Mouse (Mus musculus) hindbrain, embryonic 16.5 days (tissue): Measurements from ENCODE around the gene Mat2b. TPM values are rescaled to one million over a fixed set of nuclear protein-coding genes. Genes with fewer than 3 reads are reported as not detected.

ENCODE experiments used
- ATAC-seq: fragments of 200-750 bp; cut with Nextera tagmentation; 2 replicates; pipeline ENCODE4 v1.8.0; 2017; ENCODE audit warnings: moderate TSS enrichment, moderate library complexity
- H3K27ac ChIP-seq: fragments of 300-500 bp; sonication (generic); 2 replicates; pipeline ENCODE4 v1.5.1; 2014; ENCODE audit warnings: low read depth, mild to moderate bottlenecking, control low read depth, low read length, moderate library complexity
- H3K27me3 ChIP-seq: fragments of 300-500 bp; sonication (generic); replicated peaks from 2 replicates; pipeline ENCODE4 v1.6.1; 2014; ENCODE audit warnings: low read length; ENCODE audit not compliant: control insufficient read depth, insufficient read depth
- H3K36me3 ChIP-seq: fragments of 300-500 bp; sonication (generic); 2 replicates; pipeline ENCODE4 v1.6.1; 2014; ENCODE audit warnings: mild to moderate bottlenecking, low read length, moderate library complexity, mixed read lengths; ENCODE audit not compliant: control insufficient read depth, insufficient read depth
- H3K4me1 ChIP-seq: fragments of 300-500 bp; sonication (generic); 2 replicates; pipeline ENCODE4 v1.6.1; 2014; ENCODE audit warnings: low read depth, low read length; ENCODE audit not compliant: control insufficient read depth, insufficient read depth
- H3K4me2 ChIP-seq: fragments of 300-500 bp; sonication (generic); 2 replicates; pipeline ENCODE4 v1.6.1; 2014; ENCODE audit warnings: mild to moderate bottlenecking, low read length, control low read depth, moderate library complexity
- H3K4me3 ChIP-seq: fragments of 300-500 bp; sonication (generic); 2 replicates; pipeline ENCODE4 v1.5.1; 2014; ENCODE audit warnings: mild to moderate bottlenecking, low read length, control low read depth, moderate library complexity
- H3K9ac ChIP-seq: fragments of 300-500 bp; sonication (generic); 2 replicates; pipeline ENCODE4 v1.6.1; 2014; ENCODE audit warnings: low read depth, mild to moderate bottlenecking, control low read depth, low read length, moderate library complexity
- H3K9me3 ChIP-seq: fragments of 300-500 bp; sonication (generic); 2 replicates; pipeline ENCODE4 v1.6.1; 2014; ENCODE audit warnings: mild to moderate bottlenecking, low read length, moderate library complexity; ENCODE audit not compliant: control insufficient read depth
- WGBS: fragments of 180-500 bp; shearing (Covaris S2); extraction: QIAGEN DNeasy Blood & Tissue Kit; methylation state at CpG from one replicate; pipeline ENCODE4 v1.1.7; 2014; 5-methylcytosine and 5-hydroxymethylcytosine counted together
- polyA plus RNA-seq: library from polyadenylated mRNA; unstranded; fragments of >200 nt; fragmentation: Nextera tagmentation; extraction: Ambion mirVana; gene quantifications from 2 replicates; pipeline ENCODE4 v1.2.1, GENCODE M21; 2015

Mat2b gene
- polyA plus RNA-seq = 57.8 and 59.0 TPM in 2 replicates

DNA sequence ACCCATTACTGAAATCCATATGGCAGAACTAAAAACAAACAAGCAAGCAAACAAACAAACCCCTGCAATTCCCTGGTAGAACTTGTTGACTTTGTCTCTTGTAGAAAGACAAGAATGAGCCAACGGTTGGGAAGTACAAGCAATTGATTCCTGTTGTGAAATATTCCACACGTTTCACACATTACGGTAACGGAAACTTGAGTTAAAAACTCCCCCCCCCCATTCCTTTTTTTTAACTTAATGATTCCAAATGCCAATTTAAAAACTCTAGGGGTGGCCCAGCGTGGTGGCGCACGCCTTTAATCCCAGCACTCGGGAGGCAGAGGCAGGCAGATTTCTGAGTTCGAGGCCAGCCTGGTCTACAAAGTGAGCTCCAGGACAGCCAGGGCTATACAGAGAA, at the start of gene Mat2b:
TSS of gene Mat2b (minus strand) at position 101 of the 400 bp plus-strand sequence.
- H3K4me1 ChIP-seq = peaks cover 24% of the 10 kb centered on the region
- peak within 1 kb of the TSS; percentile 83 for H3K27ac ChIP-seq
- H3K4me2 ChIP-seq = peak within 1 kb of the TSS; percentile 97
- peak within 1 kb of the TSS; percentile 83 for H3K4me3 ChIP-seq
- ATAC-seq = no peak
- peak within 1 kb of the TSS; percentile 63 for H3K9ac ChIP-seq
- H3K36me3 ChIP-seq = no peaks in the 10 kb centered on the region
- WGBS = 81% methylated on average over 9 of the region's 9 CpGs
- no peaks in the 10 kb centered on the region for H3K9me3 ChIP-seq
- no peaks in the 10 kb centered on the region for H3K27me3 ChIP-seq

GRCm38 (mm10) chr11:40744348-40744747, 49.3 kb upstream of the Mat2b start:
- Histone ChIP-seq H3K4me2 (no peak overlapping the region), H3K9ac (no peak overlapping the region), H3K4me3 (no peak overlapping the region), H3K36me3 (peaks cover 5% of the 10 kb centered on the region; the same call in 1 of the 2 replicates), H3K27ac (no peak overlapping the region), H3K4me1 (no peaks in the 10 kb centered on the region), H3K27me3 (no peaks in the 10 kb centered on the region), H3K9me3 (no peaks in the 10 kb centered on the region)
- 81% methylated on average over 3 of the region's 3 CpGs for WGBS
- no peak for ATAC-seq

GRCm38 (mm10) chr11:40741605-40742262, 46.7 kb upstream of the Mat2b start:
- 93% methylated on average over 12 of the region's 12 CpGs for WGBS
- Histone ChIP-seq H3K27me3 (no peaks in the 10 kb centered on the region), H3K9ac (no peak overlapping the region), H3K4me2 (no peak overlapping the region), H3K9me3 (no peaks in the 10 kb centered on the region), H3K36me3 (peaks cover 19% of the 10 kb centered on the region), H3K4me3 (no peak overlapping the region), H3K4me1 (no peaks in the 10 kb centered on the region), H3K27ac (no peak overlapping the region)
- ATAC-seq = no peak

DNA sequence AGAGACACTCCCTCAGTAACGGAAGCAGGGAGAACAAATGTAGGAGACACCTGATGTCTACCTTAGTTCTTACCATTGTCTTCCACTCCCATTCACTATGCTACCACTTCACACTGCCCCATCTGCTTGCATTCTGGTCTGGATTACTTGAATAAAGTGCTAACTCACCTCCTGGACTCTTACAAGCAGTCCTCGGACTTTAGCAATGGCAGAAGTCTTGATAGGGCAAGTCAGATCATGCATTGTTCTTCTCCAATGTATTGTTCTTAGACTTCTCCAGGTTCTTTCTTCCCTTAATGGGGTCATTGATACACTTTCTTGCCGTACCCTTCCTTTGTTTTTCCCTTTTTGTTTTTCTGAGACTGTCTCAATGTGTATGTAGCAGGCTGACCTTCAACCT, 42.4 kb upstream of the Mat2b start:
- no peak for ATAC-seq
- WGBS = 88% methylated on average over 3 of the region's 3 CpGs

GRCm38 (mm10) chr11:40734251-40734752, 39.3 kb upstream of the Mat2b start:
- no peak for ATAC-seq
- H3K9me3 ChIP-seq = no peaks in the 10 kb centered on the region
- WGBS = 4% methylated on average over 11 of the region's 11 CpGs

More for the DNA sequence above, 42.4 kb upstream of the Mat2b start:
- no peak overlapping the region for H3K4me3 ChIP-seq
- no peak overlapping the region for H3K9ac ChIP-seq
- H3K36me3 ChIP-seq = peaks cover 23% of the 10 kb centered on the region
- H3K4me1 ChIP-seq = peaks cover 16% of the 10 kb centered on the region
- H3K9me3 ChIP-seq = no peaks in the 10 kb centered on the region
- no peak overlapping the region for H3K4me2 ChIP-seq
- no peaks in the 10 kb centered on the region for H3K27me3 ChIP-seq
- H3K27ac ChIP-seq = no peak overlapping the region

DNA sequence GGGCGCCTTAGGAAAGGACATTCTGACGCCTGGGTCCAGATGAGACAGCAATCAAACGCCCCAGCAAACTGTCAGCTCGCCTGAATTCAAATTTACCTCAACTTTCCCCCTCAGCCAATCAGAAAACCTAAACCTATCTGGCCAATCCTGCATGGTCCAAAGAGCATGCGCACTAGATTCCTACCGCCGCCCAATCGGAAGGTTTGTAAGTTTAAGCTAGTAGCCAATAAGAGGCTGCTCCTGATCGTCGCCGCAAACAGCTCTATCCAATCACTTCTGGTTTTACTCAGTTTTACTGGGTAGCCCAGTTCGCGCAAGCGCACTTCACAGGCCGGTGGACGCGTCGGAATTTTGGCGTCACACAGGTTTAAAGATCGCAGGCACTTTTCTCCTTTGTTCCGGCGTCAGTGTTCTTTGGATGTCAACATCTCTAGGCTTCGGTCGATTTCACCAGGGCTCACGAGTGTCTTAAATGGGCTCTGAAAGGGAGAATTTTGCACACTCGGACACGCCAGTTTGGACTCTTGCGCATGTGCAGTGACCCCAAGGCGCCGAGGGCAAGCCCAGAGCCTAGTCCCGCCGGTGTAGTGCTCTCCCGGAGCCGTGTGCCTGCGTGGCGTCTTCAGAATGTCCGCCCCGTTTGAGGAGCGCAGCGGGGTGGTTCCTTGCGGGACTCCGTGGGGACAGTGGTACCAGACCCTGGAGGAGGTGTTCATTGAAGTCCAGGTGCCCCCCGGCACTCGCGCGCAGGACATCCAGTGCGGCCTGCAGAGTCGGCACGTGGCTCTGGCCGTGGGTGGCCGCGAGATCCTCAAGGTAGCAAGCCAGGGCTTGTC, 38.6 kb upstream of the Mat2b start, which contains the start of the genes Hmmr and Nudcd2:
TSS of gene Hmmr (minus strand) at position 84 of the 836 bp plus-strand sequence.
TSS of gene Nudcd2 (plus strand) at position 329 of the 836 bp plus-strand sequence.
- H3K9me3 ChIP-seq = no peaks in the 10 kb centered on the region
- peak within 1 kb of the TSS; percentile 94 for H3K4me2 ChIP-seq
- WGBS = under 1% methylated on average over 52 of the region's 52 CpGs
- peak within 1 kb of the TSS; percentile 95 for H3K4me3 ChIP-seq
- no peaks in the 10 kb centered on the region for H3K27me3 ChIP-seq
- peak within 1 kb of the TSS; percentile 92 for H3K9ac ChIP-seq
- peak; percentile 100 for ATAC-seq
- H3K27ac ChIP-seq = peak within 1 kb of the TSS; percentile 73
- peaks cover 14% of the 10 kb centered on the region for H3K36me3 ChIP-seq
- H3K4me1 ChIP-seq = peaks cover 16% of the 10 kb centered on the region

More at GRCm38 (mm10) chr11:40734251-40734752, 39.3 kb upstream of the Mat2b start:
- Histone ChIP-seq H3K4me3 (peak overlapping the region; percentile 95), H3K4me2 (peak overlapping the region; percentile 94), H3K9ac (peak overlapping the region; percentile 92), H3K27ac (no peak overlapping the region), H3K36me3 (peaks cover 18% of the 10 kb centered on the region), H3K27me3 (no peaks in the 10 kb centered on the region), H3K4me1 (peaks cover 16% of the 10 kb centered on the region)

DNA sequence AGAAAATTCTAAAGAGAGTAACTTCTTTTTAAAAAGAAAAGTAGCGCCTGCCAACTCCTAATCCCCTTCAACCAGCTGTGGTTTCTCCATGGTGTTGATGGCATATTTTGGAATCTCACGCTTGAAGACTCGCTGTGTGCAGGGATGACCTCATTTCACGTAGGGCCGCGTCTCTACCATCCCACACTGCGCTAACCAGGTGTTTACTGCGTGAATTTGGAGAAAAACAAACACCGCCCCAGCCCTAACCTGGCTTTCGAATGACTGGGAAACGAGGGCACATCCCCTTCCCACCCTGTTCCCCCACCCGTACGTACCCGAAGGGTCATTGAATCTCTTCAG, 38.0 kb upstream of the Mat2b start:
- H3K4me1 ChIP-seq = peaks cover 16% of the 10 kb centered on the region
- 1% methylated on average over 14 of the region's 14 CpGs for WGBS
- H3K9me3 ChIP-seq = no peaks in the 10 kb centered on the region
- no peaks in the 10 kb centered on the region for H3K27me3 ChIP-seq
- H3K4me2 ChIP-seq = peak overlapping the region; percentile 92
- 0 out of 2 replicates have a peak overlapping the region, but pooled peaks have one; percentile 27 for H3K9ac ChIP-seq
- no peak for ATAC-seq
- H3K27ac ChIP-seq = no peak overlapping the region
- H3K4me3 ChIP-seq = peak overlapping the region; percentile 95
- peaks cover 13% of the 10 kb centered on the region for H3K36me3 ChIP-seq

DNA sequence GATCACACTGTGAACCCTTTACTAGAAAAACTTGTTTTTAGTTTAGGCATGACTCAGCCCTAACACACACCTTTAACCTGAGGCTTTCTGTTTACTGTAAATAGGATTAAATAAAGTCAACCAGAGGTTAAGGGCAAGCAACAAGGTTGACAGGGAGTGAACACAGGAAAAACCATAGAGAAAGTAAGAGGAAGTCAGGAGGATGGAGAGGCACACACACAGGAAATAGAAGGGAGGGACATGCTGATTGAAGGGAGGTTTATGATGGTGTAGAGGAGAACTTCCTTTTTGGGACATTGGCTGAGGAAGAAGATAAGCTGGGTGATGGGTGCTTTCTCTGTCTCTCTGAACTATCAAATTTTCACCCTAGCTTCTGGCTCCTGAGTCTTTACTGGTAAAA, 23.3 kb upstream of the Mat2b start:
- H3K27me3 ChIP-seq = no peaks in the 10 kb centered on the region
- no peak overlapping the region for H3K9ac ChIP-seq
- no peak overlapping the region for H3K4me2 ChIP-seq
- no peak overlapping the region for H3K27ac ChIP-seq
- no peaks in the 10 kb centered on the region; the same call in none of the 2 replicates for H3K36me3 ChIP-seq
- no peak for ATAC-seq
- H3K4me1 ChIP-seq = no peaks in the 10 kb centered on the region
- no peaks in the 10 kb centered on the region for H3K9me3 ChIP-seq
- no peak overlapping the region for H3K4me3 ChIP-seq

GRCm38 (mm10) chr11:40715524-40715923, 20.5 kb upstream of the Mat2b start:
- 97% methylated on average over 5 of the region's 5 CpGs for WGBS
- H3K4me2 ChIP-seq = no peak overlapping the region
- H3K36me3 ChIP-seq = no peaks in the 10 kb centered on the region
- no peak overlapping the region for H3K27ac ChIP-seq
- H3K27me3 ChIP-seq = no peaks in the 10 kb centered on the region
- ATAC-seq = no peak
- H3K4me3 ChIP-seq = no peak overlapping the region
- H3K9ac ChIP-seq = no peak overlapping the region
- no peaks in the 10 kb centered on the region for H3K4me1 ChIP-seq
- no peaks in the 10 kb centered on the region for H3K9me3 ChIP-seq
